Comparison of ENCODE assay signal across 17 mouse cellular contexts in genomic region chr19:15910488-15910887, GRCm38 (mm10).
"Had no signal": no experiment of that assay in that cellular context is flagged by ENCODE, and none has a peak within 500 bp of the region (broad histone marks: within the 10 kb centered on the region; RNA-seq: fewer than 3 reads in every experiment).

No protein-coding gene starts in this region.

- H3K9me3 ChIP-seq: limb, embryonic 13.5 days; liver, embryonic 15.5 days; megakaryocyte, embryonic 14.5 days; midbrain, embryonic 12.5 days; neural tube, embryonic 13.5 days had no signal

- H3K27ac ChIP-seq: limb, embryonic 13.5 days; liver, embryonic 15.5 days; midbrain, embryonic 12.5 days; neural tube, embryonic 13.5 days; stomach, postnatal 0 days had no signal

- H3K4me3 ChIP-seq: limb, embryonic 13.5 days; liver, embryonic 15.5 days; megakaryocyte, embryonic 14.5 days; midbrain, embryonic 12.5 days; neural tube, embryonic 13.5 days had no signal

- DNase-seq: kidney, postnatal 10 days; kidney, postnatal 4 days; left cerebral cortex, postnatal 4 days; lung, embryonic 14.5 days; lung, postnatal 10 days; lung, postnatal 4 days; right cerebral cortex, adult 18-20 months; right cerebral cortex, postnatal 25 days; thymus, adult 18-20 months; thymus, postnatal 14 days had no signal

- H3K4me2 ChIP-seq: limb, embryonic 13.5 days; liver, embryonic 15.5 days; lung, embryonic 14.5 days; midbrain, embryonic 12.5 days; neural tube, embryonic 13.5 days had no signal

- H3K4me1 ChIP-seq: limb, embryonic 13.5 days; midbrain, embryonic 12.5 days; neural tube, embryonic 13.5 days had no signal

- ATAC-seq: midbrain, embryonic 16.5 days had no signal

- H3K27me3 ChIP-seq: limb, embryonic 13.5 days; liver, embryonic 15.5 days; megakaryocyte, embryonic 14.5 days; midbrain, embryonic 12.5 days; neural tube, embryonic 13.5 days had no signal

- H3K9ac ChIP-seq: limb, embryonic 13.5 days; liver, embryonic 15.5 days; lung, embryonic 14.5 days; midbrain, embryonic 12.5 days; neural tube, embryonic 13.5 days had no signal
